Mouse (Mus musculus) T-helper 17 cell (primary cell): ENCODE results near the gene Kif21b.

ENCODE experiments used
- in situ Hi-C, 2 experiments: fragments of 300-600 bp; cut with MboI, MseI; formaldehyde crosslinking; loops; 1 replicate in 1 of 2; 2 replicates in 1 of 2; pipeline ENCODE4 v1.15.1; 2025; ENCODE audit warnings: high pct_unique_total_duplicates in 2 of 2

Gene Kif21b

DNA sequence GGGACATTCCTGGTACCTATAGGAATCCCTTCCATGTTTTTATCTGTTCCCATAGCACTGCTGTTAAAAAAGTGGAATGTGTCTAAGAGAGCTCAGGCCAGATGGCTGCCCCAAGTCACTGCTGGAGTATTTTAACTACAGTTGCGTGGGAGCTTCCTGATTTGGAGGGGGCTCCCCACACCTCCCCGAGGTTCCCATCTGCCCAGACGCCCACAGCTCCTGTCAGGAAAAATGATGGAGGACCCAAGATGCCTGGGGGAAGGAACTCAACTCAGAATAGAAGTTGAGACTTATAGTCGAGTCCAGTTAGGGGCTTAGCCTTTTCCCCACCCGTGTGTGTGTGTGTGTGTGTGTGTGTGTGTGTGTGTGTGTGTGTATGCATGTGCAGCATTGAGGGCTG is 2.8 kb upstream of the Kif21b start:
- in situ Hi-C loops = loop anchor here in 1 of 2 experiments (25.0 kb wide), 1 partner anchor 559 kb away; no protein-coding TSS in a partner anchor

DNA sequence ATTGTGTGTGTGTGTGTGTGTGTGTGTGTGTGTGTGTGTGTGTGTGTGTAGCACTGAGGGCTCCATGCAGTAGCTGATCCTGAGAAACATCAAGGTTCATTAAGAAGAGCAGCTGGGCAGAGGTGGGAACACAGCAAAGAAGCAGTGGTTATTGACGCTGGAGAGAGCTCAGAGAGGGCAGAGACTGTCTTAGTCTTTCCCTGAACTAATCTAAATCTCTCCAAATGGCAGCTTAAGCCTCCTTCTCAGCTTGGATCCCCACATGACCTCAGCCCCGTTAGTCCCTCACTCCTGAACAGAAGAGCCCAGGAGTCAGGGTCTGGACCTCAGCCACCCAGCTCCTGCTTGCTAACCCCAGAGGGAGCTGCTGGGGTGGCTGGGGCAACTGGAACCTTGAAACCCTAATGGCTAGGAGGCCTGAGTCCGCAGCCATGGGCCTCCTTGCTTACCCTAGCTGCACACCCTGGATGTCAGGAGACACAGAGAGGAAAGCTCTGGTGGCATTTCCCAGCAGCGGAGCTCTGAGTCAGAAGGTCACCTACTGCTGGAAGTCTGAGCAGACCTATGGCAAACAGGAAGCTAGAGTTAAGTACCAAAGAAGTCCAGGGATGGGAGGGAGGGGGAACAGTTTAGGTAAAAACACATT is 2.1 kb upstream of the Kif21b start:
- in situ Hi-C loops = loop anchor here in 1 of 2 experiments (25.0 kb wide), 1 partner anchor 558 kb away; no protein-coding TSS in a partner anchor

DNA sequence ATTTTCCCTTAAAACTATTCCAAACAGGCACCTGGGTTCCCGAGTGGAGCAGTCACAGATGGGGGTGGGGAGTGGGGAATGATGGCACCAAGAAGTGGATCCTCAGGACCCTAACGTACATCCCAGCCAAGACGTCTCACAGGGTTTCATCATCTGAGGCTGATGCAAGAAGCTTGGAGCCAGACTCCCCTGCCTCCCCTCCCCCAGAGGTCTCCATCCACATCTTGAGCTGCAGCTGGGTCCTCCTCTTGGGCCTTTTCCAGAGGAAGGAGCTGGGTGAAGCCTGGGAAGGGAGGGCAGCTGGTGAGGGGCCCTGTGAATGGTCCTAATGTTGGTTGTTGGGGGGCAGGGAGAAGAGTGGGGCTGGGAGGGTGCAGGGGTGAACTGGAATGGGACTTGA is 1.1 kb upstream of the Kif21b start:
- in situ Hi-C loops = loop anchor here (5.0 to 25.0 kb wide), 4 partner anchors 475 to 995 kb away; partner anchors contain the start of gene Ptpn7 (in 1 of the 2)

DNA sequence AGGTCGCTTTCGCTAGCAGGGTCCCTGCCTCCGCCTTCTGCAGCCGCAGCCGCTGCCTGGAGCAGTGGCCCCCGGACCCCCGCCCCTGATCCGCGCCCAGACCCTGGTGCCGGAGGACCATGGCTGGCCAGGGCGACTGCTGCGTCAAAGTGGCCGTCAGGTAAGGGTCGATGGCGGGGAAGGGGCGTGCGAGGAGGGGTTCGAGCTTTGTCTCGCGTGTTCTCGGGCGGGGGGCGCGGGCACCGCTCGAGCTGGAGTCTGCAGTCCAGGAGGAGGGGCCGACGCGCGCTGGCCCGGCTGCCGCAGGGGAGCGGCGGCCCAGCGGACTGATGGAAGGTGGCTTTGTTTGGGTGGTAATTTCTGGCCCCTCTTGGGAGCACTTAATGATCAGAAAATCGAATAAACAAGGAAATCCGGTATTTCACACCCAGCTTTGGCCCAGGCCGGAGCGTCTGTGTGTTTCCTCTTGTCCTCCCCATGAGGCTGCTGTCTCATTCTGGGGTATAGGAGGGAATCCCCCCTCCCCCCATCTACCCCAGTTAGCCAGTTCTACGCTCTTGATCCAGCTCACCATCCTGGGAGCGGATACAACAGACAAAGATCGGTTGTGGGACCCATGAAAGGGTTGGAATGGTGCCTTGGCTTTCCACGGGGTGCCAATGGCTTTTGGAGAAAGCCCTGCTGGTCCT is 558 bp downstream of the Kif21b start:
- in situ Hi-C loops = loop anchor here (5.0 to 25.0 kb wide), 4 partner anchors 473 to 997 kb away; partner anchors contain the start of gene Ptpn7 (in 1 of the 2)

DNA sequence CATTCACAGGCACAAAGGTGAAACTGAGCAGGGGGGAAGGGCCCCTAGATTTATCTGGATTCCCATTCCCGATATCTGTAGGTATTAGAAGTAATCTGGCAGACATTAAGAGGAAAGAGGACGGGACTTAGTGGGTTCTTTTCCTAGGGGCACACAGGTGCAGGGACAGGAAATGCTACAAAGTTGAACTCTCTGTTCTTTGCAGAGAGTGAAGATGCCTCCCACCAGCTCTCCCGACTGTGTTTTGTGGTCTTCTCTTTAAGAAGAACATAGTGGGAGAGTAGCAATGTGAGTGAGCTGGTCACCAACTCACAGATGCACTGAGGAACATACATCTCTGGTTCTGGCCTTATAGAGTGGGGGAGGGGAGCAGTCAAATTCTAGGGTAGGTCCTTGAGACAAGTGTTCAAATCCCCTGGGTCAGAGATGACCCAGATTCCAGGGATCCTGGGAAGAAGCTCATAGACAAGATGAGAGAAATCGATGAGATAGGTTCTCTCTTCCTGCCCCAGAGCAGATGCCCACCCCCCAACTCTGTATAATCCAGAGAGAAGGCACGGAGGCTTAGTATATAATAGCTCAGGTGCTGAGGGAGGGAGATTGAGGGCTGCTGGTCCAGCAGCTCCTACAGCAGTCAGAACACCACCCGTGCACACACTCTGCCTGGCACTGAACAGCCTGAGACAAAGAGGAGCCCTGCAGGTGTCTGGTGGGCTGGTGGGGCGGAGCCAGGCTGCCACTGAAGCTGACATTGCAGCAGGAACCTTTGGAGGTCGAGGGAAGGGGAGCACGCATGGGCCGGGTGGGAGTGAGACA is 1.4 kb downstream of the Kif21b start:
- in situ Hi-C loops = loop anchor here (5.0 to 25.0 kb wide), 4 partner anchors 472 to 998 kb away; partner anchors contain the start of gene Ptpn7 (in 1 of the 2)

DNA sequence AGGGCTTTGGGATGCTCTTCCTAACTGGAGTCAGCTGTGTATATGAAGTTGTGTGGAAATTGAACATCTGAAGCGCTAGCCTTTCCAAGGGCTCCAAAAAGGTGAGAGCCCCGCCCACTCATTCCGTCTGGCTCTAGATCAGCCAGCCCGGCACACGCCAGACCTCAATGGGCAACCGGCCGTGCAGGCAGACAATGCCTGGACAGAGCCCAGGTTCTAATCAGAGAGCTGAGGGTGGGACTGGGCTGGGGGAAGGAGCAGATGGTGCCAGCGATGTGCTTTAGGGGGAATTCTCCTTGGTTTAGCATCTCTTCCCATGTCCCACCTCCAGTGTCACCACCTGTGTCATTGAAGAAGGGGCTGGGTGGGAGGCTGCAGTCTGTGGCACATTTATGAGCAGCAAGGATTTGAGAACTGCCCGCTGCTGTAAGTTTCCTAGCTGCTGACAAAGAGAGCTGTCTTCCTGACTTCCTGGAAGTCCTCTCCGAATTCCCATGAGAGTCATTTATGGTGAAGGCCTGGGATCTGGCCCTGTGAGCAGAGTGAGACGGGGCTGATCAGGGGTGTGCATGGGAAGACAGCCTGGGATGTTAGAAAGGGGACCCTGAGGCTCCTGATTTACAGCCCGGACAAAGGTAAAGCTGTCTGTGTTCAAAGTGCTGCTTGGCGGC is 2.5 kb downstream of the Kif21b start:
- in situ Hi-C loops = loop anchor here (5.0 to 25.0 kb wide), 4 partner anchors 471 to 999 kb away; partner anchors contain the start of gene Ptpn7 (in 1 of the 2)

DNA sequence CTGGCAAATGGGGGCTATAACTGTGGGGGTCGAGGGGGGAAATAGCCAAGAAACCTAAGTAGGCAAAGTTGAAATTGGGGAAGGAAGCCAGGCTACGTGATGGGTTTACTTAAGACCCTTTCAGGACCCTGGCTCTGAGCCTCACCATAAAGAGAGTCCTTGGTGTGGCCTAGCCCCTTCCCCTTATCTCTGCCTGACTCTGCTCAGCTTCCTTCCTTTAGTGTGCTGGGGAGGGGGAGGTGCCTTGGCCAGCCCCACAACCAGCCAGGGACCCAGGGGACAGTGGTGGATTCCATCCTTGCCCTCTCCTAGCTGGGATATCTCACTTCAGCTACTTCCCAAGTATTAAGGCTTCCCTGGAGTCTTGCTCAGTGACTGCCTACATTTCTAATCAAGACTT is 3.4 kb downstream of the Kif21b start:
- in situ Hi-C loops = loop anchor here (5.0 to 25.0 kb wide), 4 partner anchors 470 to 1000 kb away; partner anchors contain the start of gene Ptpn7 (in 1 of the 2)

DNA sequence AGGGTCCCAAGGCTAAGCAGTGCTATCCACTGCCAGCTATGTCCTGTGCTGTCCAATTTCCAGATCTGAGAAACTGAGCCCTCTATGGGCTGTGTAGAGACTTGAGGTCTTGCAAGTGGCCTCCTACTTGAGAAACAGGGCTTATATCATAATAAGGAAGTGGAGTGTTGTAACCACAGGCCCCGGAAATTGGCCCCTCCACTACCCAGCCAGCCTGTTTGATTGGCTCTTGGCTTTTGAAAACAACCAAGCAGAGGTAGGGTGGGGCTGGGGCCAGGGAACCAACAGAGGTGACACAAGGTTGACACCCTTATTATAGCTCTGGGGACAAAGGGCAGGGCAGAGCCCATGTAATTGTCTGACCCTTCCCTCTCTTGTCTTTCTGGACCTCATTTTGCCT is 3.9 kb downstream of the Kif21b start:
- in situ Hi-C loops = loop anchor here (10.0 to 25.0 kb wide), 3 partner anchors 470 to 1000 kb away; partner anchors contain the start of gene Ptpn7 (in 1 of the 2)

DNA sequence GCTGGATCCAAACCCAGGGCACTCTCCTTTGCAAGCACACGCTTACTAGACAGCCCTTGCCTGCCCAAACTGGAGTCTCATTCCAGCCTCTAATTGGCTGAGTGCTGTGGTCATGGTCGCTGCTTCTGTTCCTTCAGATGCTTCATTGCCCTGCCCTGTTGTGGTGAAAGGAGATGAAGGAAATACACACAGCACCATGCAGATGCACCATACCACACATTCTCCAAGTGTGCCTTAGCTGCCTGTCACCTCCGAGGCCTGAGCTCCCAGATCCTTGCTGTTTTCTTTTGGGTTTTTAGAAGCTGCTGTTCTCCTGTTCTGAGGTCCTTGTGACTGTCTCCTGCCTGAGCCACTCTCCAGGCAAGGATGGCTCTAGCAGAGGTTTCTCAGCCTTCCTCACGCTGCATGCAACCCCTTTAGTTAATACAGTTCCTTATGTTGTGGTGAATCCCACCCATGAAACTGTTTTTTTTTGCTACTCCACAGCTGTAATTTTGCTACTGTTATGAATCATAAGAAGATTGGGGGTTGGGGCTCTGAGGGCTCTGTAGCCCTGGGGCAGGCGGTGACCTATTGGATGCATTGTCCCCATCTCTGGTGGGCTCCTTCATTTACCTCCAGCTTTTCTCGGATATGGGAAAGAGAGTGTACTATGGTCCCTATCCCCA is 4.7 kb downstream of the Kif21b start:
- in situ Hi-C loops = loop anchor here (10.0 to 25.0 kb wide), 3 partner anchors 469 to 1001 kb away; partner anchors contain the start of gene Ptpn7 (in 1 of the 2)

DNA sequence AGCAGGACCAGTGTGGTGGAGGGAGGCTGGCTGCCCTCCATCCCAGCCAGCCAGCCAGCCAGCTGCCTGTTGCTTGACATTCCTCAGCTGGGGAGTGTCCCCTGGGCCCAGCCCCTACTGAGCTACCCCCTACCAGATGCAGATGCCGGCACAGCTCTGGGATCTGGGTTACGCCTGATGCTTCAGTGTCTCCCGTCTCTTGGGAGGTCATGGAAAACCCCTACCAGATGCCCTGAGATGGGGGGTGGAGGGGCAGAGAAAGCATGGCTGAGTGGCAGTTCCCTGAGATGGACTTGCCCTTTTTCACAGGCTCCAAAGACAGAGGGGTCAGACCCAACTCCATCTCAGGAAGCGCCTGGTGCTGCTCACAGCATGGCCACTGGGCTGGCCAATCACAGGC is 5.4 kb downstream of the Kif21b start:
- in situ Hi-C loops = loop anchor here (10.0 to 25.0 kb wide), 3 partner anchors 468 to 1002 kb away; partner anchors contain the start of gene Ptpn7 (in 1 of the 2)

DNA sequence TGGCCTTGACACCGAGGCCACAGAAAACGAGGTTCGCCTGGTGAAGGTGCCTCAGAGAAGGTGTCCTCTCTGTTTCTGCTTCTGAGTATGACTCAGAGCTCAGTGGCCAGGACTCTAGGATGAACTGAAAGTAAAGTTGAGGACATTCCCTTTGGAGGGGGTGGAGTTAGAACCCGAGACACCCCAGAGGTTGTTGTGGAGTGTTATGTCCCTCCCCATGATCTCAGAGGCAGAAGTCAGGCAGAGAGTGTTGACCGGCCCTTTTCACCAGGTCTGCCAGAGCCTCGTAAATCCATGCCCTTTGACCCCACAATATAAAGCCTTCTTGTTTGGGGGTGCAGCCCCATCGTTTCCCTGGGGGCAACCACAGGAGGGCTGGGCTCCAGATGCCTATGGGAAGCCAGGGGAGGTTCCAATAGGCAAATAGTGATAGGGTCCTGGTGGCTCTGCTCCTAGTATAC is 5.9 kb downstream of the Kif21b start:
- in situ Hi-C loops = loop anchor here (10.0 to 25.0 kb wide), 3 partner anchors 468 to 1002 kb away; partner anchors contain the start of gene Ptpn7 (in 1 of the 2)

DNA sequence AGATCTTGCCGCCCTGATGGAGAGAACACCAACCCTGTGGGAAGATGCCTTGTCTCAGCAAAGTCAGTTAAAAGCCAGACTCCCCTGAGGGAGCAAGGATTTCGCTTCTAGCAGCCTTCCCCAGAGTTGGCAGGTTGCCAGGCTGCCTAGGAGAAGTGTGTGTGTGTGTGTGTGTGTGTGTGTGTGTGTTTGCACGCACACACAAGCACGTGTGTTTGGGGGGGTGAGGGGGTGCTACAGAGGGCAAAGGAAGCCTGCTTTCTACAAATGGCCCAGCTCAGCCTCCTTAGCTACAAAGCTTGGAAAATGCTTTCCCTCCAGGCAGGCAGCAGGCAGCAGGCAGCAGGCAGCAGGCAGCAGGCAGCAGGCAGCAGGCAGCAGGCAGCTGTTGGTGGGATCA is 6.4 kb downstream of the Kif21b start:
- in situ Hi-C loops = loop anchor here (10.0 to 25.0 kb wide), 3 partner anchors 467 to 1003 kb away; partner anchors contain the start of gene Ptpn7 (in 1 of the 2)

DNA sequence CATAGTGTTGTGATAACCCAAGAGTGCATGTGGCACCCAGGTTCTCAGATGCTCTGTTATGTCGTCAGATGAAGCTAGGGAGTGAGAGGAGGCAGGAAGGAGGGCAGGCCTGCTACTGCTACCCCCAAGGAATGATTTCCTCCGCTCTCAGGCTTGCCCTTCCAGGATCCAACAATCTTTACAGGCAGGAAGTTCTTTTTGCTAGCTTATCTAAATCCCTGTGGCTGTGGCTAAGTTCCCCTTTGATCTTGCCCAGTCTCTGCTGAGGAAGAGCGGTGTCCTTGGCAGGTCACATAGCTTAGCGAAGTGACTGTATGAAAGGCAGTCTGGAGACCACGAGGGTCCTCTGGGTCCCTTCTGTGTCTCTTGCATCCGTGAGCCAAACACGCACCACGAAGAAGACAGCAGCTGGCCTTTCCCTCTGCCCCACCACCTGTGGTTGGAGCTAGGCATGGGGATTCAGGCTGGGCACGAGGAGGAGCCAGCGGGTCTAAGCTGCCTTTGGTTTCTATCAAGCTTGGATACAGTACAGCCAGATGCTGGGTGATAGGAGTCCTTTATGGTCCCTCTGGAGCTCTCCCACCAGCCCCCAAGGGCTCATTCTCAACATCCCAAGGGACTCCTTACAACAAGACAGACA is 7.1 kb downstream of the Kif21b start:
- in situ Hi-C loops = loop anchor here (10.0 to 25.0 kb wide), 3 partner anchors 466 to 1004 kb away; partner anchors contain the start of gene Ptpn7 (in 1 of the 2)

DNA sequence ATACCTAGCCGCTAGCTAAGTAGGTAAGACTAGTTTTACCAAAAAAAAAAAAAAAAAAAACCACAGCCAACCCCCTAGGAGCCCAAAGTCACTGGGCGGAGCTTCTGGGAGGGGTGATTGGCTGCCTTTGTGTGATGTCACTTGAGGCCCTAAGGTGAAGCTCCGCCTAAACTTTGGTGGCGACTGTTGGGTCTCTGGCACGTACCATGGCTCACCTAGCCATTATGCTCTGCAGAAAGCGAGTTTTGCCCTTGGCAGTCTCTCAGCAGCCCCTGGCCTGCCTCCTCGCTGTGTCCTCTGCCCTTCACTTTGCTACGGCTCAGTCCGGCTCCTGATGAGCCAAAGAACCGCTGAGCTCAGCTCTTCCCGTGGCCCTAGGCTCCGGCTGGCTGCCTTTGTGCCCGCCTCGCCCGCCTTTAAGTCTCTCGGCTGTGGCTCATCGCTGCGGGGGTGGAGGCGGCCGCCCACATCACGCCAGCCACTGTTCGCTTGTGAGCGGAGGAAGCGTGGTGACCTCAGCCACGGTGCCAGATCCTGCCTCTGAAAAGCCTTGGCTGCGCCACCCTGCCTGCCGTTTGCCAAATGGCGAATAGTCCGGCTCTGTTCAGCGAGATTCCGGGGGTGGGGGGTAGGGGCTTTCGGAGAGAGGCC is 8.9 kb downstream of the Kif21b start:
- in situ Hi-C loops = loop anchor here (10.0 to 25.0 kb wide), 3 partner anchors 465 to 1005 kb away; partner anchors contain the start of gene Ptpn7 (in 1 of the 2)

DNA sequence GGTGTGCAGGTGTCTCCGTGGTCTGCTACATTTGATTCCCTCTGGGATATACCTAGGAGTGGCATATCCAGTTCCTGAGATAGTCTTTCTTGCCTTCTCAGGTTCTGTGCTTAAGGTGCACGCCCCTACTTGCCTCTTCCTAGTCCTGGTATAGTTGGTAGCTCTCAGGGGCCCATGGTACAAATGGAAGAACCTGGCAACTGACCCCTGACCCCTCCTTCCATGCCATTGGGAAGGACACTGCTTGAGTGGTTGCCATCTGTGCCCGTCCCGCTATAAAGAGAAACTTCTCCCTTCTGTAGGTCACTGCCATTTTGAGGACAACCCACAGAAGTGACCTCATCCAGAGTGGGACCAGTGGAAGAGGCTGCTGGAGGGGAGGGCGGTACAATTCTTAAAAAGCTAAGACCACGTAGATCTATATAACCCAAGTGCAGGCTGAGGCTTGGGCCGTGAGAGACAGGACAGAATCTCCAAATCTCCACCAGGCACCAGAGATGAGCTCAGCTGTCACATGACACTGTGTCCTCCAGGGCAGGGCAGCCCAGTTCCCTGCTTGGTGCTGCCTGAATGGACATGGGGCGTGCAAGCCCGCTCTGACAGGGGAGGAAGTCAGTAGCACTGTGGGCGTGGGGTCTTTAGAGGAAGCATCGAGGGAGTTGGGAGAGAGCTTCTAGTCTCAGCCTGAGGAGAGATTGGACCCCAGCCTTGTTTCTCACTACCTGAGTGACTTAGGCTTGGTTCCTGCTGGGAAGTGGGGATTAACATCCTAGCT is 10.2 kb downstream of the Kif21b start:
- in situ Hi-C loops = loop anchor here in 1 of 2 experiments (25.0 kb wide), 1 partner anchor 546 kb away; no protein-coding TSS in a partner anchor

DNA sequence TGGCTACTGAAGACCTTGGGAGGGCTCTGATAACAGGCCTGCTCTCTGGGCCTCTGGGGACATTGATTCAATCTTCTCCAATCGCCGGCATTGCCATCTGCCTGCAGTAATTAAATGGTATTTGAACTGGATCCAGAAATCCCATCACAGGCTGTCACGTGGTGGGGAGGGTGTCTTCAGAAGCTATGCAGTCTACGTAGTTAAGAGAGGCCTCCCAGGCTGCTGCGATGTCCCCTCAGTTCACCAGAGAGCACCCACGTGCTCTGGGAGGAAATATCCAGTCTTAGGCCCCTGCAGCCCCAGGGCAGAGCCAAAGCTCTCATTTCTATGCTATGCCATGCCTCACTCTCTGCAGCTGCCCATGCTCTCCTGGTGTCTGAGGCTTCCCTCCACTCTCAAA is 11.1 kb downstream of the Kif21b start:
- in situ Hi-C loops = loop anchor here in 1 of 2 experiments (25.0 kb wide), 1 partner anchor 545 kb away; no protein-coding TSS in a partner anchor

DNA sequence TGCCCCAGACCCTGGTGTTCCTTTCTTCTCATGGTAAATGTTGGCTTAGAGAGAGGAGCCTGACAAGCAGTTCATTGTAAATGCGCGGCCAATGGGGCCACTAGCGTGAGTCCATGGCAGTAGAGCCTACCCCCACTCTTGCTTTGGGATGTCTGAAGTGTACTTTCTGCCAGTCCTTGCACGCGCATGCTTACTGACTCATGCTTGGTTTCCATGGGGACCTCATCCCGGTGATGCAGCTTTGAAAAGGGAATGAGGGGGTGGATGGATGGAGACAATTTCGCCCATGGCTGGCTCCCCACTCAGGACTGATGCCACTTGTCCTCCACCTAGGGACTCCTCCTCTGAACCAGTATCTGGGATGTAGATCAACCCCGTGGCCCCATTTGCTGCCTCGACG is 12.3 kb downstream of the Kif21b start:
- in situ Hi-C loops = loop anchor here in 1 of 2 experiments (25.0 kb wide), 1 partner anchor 544 kb away; no protein-coding TSS in a partner anchor
